Mouse (Mus musculus): ENCODE measurements around the gene Dpp6. TPM values are rescaled to one million over a fixed set of nuclear protein-coding genes. Genes with fewer than 3 reads are reported as not detected.

Gene Dpp6
- polyA plus RNA-seq, 1 experiment from 2014 or later, result 7.0 TPM

DNA sequence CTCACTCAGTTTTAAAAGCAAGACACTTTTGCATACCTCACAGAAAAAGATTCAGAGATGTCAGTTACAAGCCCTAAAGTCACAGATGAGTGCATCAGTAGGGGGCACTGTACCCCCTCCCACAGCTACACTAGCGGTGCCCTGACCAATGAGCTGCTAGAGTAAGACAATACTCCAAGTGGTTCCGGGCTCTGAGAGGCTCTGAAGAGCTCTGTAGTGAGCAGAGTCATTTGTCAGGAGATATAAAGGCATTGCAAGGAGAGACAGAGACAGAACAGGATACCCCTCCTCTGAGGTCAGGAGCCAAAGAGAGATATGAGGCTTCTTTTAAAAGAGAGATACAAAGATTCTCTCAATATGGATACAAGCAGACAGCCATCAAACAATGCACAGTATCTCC lies 305.5 kb downstream of the Dpp6 start:
- Histone ChIP-seq H3K9me3 (replicated peaks) (no peaks in the 10 kb centered on the region), H3K4me1 (no peaks in the 10 kb centered on the region), H3K27me3 (ENCODE audit: low read depth, poor library complexity, severe bottlenecking) (no peaks in the 10 kb centered on the region), H3K36me3 (no peaks in the 10 kb centered on the region), H3K4me3 (no peak overlapping the region), H3K27ac (replicated peaks) (no peak overlapping the region)
- DNase-seq (ENCODE audit: low spot score), result no peak
- 41% methylated on average over 2 of the region's 2 CpGs for WGBS

GRCm38 (mm10) chr5:27122944-27123343 lies 305.9 kb downstream of the Dpp6 start:
- Histone ChIP-seq H3K4me1 (no peaks in the 10 kb centered on the region), H3K27ac (replicated peaks) (no peak overlapping the region), H3K27me3 (ENCODE audit: low read depth, poor library complexity, severe bottlenecking) (no peaks in the 10 kb centered on the region), H3K9me3 (replicated peaks) (no peaks in the 10 kb centered on the region), H3K36me3 (no peaks in the 10 kb centered on the region), H3K4me3 (no peak overlapping the region)
- 83% methylated on average over 2 of the region's 2 CpGs for WGBS
- DNase-seq (ENCODE audit: low spot score), result no peak

DNA sequence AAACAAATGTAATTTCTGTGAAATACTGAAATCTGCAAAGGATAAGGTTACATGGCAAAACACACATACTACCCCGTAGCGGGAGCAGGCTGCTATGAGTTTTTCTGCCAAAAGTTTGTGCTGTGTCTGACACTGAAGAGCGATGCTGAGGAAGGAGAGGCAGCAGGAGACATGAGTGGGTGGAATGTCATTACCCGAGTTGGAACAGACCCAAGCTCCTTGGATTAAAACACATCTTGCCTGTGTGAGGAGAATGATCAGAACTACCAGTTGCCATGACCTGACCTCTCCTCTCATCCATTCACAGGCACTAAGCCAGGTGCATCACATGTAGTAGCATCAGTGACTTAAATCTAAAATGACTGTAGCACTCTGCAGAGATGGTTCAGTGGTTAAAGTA lies 309.0 kb downstream of the Dpp6 start:
- DNase-seq (ENCODE audit: low spot score), result no peak
- H3K4me3 ChIP-seq, result no peak overlapping the region
- no peaks in the 10 kb centered on the region for H3K4me1 ChIP-seq
- no peaks in the 10 kb centered on the region for H3K27me3 ChIP-seq (ENCODE audit: low read depth, poor library complexity, severe bottlenecking)
- H3K9me3 ChIP-seq (replicated peaks), result no peaks in the 10 kb centered on the region
- 85% methylated on average over 4 of the region's 4 CpGs for WGBS
- H3K36me3 ChIP-seq, result no peaks in the 10 kb centered on the region
- no peak overlapping the region for H3K27ac ChIP-seq (replicated peaks)

GRCm38 (mm10) chr5:27133196-27133595 lies 316.2 kb downstream of the Dpp6 start:
- Histone ChIP-seq H3K4me3 (no peak overlapping the region), H3K4me1 (no peaks in the 10 kb centered on the region), H3K27me3 (ENCODE audit: low read depth, poor library complexity, severe bottlenecking) (no peaks in the 10 kb centered on the region), H3K36me3 (no peaks in the 10 kb centered on the region), H3K9me3 (replicated peaks) (no peaks in the 10 kb centered on the region), H3K27ac (replicated peaks) (no peak overlapping the region)
- DNase-seq (ENCODE audit: low spot score), result no peak
- 80% methylated on average over 3 of the region's 3 CpGs for WGBS

GRCm38 (mm10) chr5:27134436-27135005 lies 317.5 kb downstream of the Dpp6 start:
- Histone ChIP-seq H3K36me3 (no peaks in the 10 kb centered on the region), H3K27ac (replicated peaks) (no peak overlapping the region), H3K27me3 (ENCODE audit: low read depth, poor library complexity, severe bottlenecking) (no peaks in the 10 kb centered on the region), H3K9me3 (replicated peaks) (no peaks in the 10 kb centered on the region), H3K4me1 (no peaks in the 10 kb centered on the region), H3K4me3 (no peak overlapping the region)
- 89% methylated on average over 2 of the region's 2 CpGs for WGBS
- no peak for DNase-seq (ENCODE audit: low spot score)

- Histone ChIP-seq H3K4me3 (no peak overlapping the region), H3K27ac (replicated peaks) (no peak overlapping the region), H3K4me1 (no peaks in the 10 kb centered on the region), H3K9me3 (replicated peaks) (no peaks in the 10 kb centered on the region), H3K36me3 (no peaks in the 10 kb centered on the region), H3K27me3 (ENCODE audit: low read depth, poor library complexity, severe bottlenecking) (no peaks in the 10 kb centered on the region)
- DNase-seq (ENCODE audit: low spot score), result no peak
- WGBS, result 83% methylated on average over 6 of the region's 6 CpGs
These were observed 330.5 kb downstream of the Dpp6 start for GRCm38 (mm10) chr5:27147397-27147945.

DNA sequence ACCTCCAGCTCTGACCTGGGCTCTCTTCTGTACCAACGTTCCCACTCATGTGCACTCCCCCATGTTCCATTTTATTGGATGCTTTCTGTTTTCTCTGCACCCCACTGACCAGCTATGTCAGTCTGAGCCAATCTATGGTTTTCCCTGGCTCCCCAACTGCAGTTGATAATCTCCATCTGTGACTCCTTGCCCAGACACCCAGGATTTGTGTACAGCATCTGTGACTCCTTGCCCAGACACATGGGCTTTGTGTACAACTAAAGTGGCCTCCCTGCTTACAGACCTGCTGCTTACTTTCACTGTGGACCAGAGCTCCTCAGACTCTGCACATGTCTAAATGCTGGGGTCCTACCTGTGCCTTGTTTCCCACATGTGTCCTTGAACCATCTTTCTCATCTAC lies 334.0 kb downstream of the Dpp6 start:
- Histone ChIP-seq H3K27ac (replicated peaks) (no peak overlapping the region), H3K36me3 (no peaks in the 10 kb centered on the region), H3K9me3 (replicated peaks) (no peaks in the 10 kb centered on the region), H3K4me3 (no peak overlapping the region), H3K4me1 (no peaks in the 10 kb centered on the region), H3K27me3 (ENCODE audit: low read depth, poor library complexity, severe bottlenecking) (no peaks in the 10 kb centered on the region)
- 79% methylated on average over 1 of the region's 1 CpGs for WGBS
- no peak for DNase-seq (ENCODE audit: low spot score)

DNA sequence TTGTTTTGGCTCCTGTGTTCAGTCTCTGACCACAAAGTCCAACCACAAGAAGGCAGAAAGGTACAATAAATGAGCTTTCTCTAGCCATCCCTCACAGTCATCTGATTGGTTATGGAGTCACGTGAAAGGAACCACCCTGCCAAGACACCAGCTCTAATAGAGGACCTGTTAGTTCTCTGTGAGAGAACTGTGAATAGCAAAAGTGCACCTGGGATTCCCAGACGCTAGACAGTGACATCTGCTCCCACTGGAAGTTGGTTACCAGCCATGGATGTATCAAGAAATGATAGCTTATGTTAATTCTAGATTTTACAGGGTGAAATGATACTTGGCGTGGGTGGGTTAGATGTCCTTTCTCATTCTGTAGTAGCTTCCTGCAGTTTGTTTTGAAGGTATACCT lies 338.7 kb downstream of the Dpp6 start:
- DNase-seq (ENCODE audit: low spot score), result no peak
- Histone ChIP-seq H3K4me1 (no peaks in the 10 kb centered on the region), H3K36me3 (no peaks in the 10 kb centered on the region), H3K27me3 (ENCODE audit: low read depth, poor library complexity, severe bottlenecking) (no peaks in the 10 kb centered on the region), H3K27ac (replicated peaks) (no peak overlapping the region), H3K4me3 (no peak overlapping the region), H3K9me3 (replicated peaks) (no peaks in the 10 kb centered on the region)
- WGBS, result 86% methylated on average over 3 of the region's 3 CpGs

DNA sequence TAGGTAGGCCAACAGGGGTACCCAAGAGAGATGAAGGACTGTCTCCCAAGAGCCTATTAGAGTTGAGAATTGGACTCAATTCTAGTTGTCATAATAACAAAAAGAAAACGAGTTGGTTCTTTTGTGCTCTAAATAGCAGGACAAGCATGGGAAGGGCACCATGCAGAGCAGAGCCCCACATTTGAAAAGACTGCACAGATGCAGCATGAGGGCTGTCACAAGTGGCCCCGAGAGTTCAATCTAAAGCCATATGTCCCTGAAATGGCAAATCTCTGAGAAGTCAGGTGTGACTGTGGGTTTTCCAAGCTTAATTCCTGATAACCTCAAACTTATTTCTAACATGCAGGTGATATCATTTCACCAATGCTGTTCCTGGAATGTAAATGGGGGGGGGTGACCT lies 339.4 kb downstream of the Dpp6 start:
- Histone ChIP-seq H3K27me3 (ENCODE audit: low read depth, poor library complexity, severe bottlenecking) (no peaks in the 10 kb centered on the region), H3K4me3 (no peak overlapping the region), H3K36me3 (no peaks in the 10 kb centered on the region), H3K4me1 (no peaks in the 10 kb centered on the region), H3K27ac (replicated peaks) (no peak overlapping the region), H3K9me3 (replicated peaks) (no peaks in the 10 kb centered on the region)
- DNase-seq (ENCODE audit: low spot score), result no peak
- WGBS, result 59% methylated on average over 2 of the region's 2 CpGs

DNA sequence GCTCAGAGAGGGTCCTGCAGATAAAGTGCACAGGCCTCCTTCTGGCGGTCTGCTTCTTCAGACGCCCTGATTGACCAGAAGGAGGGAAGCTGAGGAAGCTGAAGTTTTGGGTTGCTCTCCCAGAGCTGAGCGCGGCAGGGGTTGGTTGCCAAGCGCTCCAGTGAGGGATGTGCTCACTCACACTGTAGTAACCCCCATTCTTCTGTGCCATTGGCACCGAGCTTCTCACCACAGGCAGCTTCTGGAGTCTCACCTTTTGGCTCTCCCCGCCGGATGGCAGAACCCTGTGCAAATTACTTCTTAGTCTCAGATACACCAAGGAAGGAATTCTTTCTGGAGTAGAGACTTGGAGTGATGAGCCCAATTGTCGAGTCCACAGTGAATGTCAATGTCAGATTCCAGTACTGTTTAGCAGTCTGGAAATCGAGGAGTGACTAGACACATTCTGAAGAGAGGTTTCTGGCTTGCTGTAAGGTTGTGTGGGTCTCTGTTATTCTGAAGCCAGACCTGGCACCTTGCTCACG lies 344.2 kb downstream of the Dpp6 start:
- no peaks in the 10 kb centered on the region for H3K36me3 ChIP-seq
- no peak for DNase-seq (ENCODE audit: low spot score)
- no peaks in the 10 kb centered on the region for H3K27me3 ChIP-seq (ENCODE audit: low read depth, poor library complexity, severe bottlenecking)
- H3K9me3 ChIP-seq (replicated peaks), result no peaks in the 10 kb centered on the region
- H3K27ac ChIP-seq (replicated peaks), result no peak overlapping the region
- 74% methylated on average over 11 of the region's 11 CpGs for WGBS
- H3K4me3 ChIP-seq, result no peak overlapping the region
- no peaks in the 10 kb centered on the region for H3K4me1 ChIP-seq

- Histone ChIP-seq H3K27ac (replicated peaks) (no peak overlapping the region), H3K36me3 (no peaks in the 10 kb centered on the region), H3K27me3 (ENCODE audit: low read depth, poor library complexity, severe bottlenecking) (no peaks in the 10 kb centered on the region), H3K4me3 (no peak overlapping the region), H3K4me1 (no peaks in the 10 kb centered on the region), H3K9me3 (replicated peaks) (no peaks in the 10 kb centered on the region)
- 92% methylated on average over 1 of the region's 1 CpGs for WGBS
- DNase-seq (ENCODE audit: low spot score), result no peak
These were observed 351.5 kb downstream of the Dpp6 start for GRCm38 (mm10) chr5:27168550-27168949.

- no peak overlapping the region for H3K27ac ChIP-seq (replicated peaks)
- 85% methylated on average over 4 of the region's 4 CpGs for WGBS
- no peak for DNase-seq (ENCODE audit: low spot score)
These were observed 368.0 kb downstream of the Dpp6 start for GRCm38 (mm10) chr5:27184963-27185362.

GRCm38 (mm10) chr5:27191242-27191969 lies 374.4 kb downstream of the Dpp6 start:
- Histone ChIP-seq H3K27me3 (ENCODE audit: low read depth, poor library complexity, severe bottlenecking) (no peaks in the 10 kb centered on the region), H3K36me3 (no peaks in the 10 kb centered on the region), H3K4me1 (no peaks in the 10 kb centered on the region), H3K4me3 (no peak overlapping the region), H3K9me3 (replicated peaks) (no peaks in the 10 kb centered on the region), H3K27ac (replicated peaks) (no peak overlapping the region)
- WGBS, result 81% methylated on average over 5 of the region's 5 CpGs
- DNase-seq (ENCODE audit: low spot score), result no peak

More at GRCm38 (mm10) chr5:27184963-27185362, 368.0 kb downstream of the Dpp6 start:
- Histone ChIP-seq H3K4me1 (no peaks in the 10 kb centered on the region), H3K27me3 (ENCODE audit: low read depth, poor library complexity, severe bottlenecking) (no peaks in the 10 kb centered on the region), H3K36me3 (no peaks in the 10 kb centered on the region), H3K4me3 (no peak overlapping the region), H3K9me3 (replicated peaks) (no peaks in the 10 kb centered on the region)

All from midbrain, embryonic 10.5 days (tissue).